Mouse (Mus musculus) heart, embryonic 14.5 days (tissue): ENCODE results near the gene Fibcd1. TPM values are rescaled to one million over a fixed set of nuclear protein-coding genes. Genes with fewer than 3 reads are reported as not detected.
A peak's percentile ranks its signal among the peaks of the same experiment; 100 is the strongest.

Source experiments
- ATAC-seq: fragments of 200-750 bp; cut with Nextera tagmentation; 2 replicates; pipeline ENCODE4 v1.8.0; 2017; ENCODE audit warnings: low read depth, moderate TSS enrichment; ENCODE audit not compliant: insufficient number of reproducible peaks, insufficient read depth, low FRiP score
- H3K27ac ChIP-seq, 2 experiments: fragments of 200-500 bp in 1 of 2; fragments of 300-500 bp in 1 of 2; sonication (generic) in 1 of 2; replicated peaks in 1 of 2; 2 replicates each; pipeline ENCODE4 v1.5.1; 2012 to 2014; ENCODE audit warnings: low read depth in 2 of 2, low read length in 2 of 2, control low read depth in 1 of 2, mild to moderate bottlenecking in 1 of 2, mixed read lengths in 1 of 2; ENCODE audit not compliant: control insufficient read depth in 1 of 2, insufficient read depth in 1 of 2
- H3K27me3 ChIP-seq: fragments of 300-500 bp; sonication (generic); 2 replicates; pipeline ENCODE4 v1.6.1; 2014; ENCODE audit warnings: mild to moderate bottlenecking, low read length, control low read depth; ENCODE audit not compliant: control insufficient read depth, insufficient read depth
- H3K36me3 ChIP-seq: fragments of 300-500 bp; sonication (generic); 2 replicates; pipeline ENCODE4 v1.6.1; 2014; ENCODE audit warnings: mild to moderate bottlenecking, control low read depth, low read length, mixed read lengths; ENCODE audit not compliant: control insufficient read depth, insufficient read depth
- H3K4me1 ChIP-seq, 2 experiments: fragments of 200-500 bp in 1 of 2; fragments of 300-500 bp in 1 of 2; sonication (generic) in 1 of 2; 2 replicates each; pipeline ENCODE4 v1.6.1; 2012 to 2014; ENCODE audit warnings: low read length in 2 of 2, control low read depth in 1 of 2, mixed read lengths in 1 of 2; ENCODE audit not compliant: control insufficient read depth in 2 of 2, insufficient read depth in 2 of 2
- H3K4me2 ChIP-seq: fragments of 300-500 bp; sonication (generic); 2 replicates; pipeline ENCODE4 v1.6.1; 2014; ENCODE audit warnings: mild to moderate bottlenecking, low read length
- H3K4me3 ChIP-seq, 2 experiments: fragments of 200-500 bp in 1 of 2; fragments of 300-500 bp in 1 of 2; sonication (generic) in 1 of 2; 2 replicates each; pipeline ENCODE4 v1.5.1; 2012 to 2014; ENCODE audit warnings: low read length in 2 of 2, mild to moderate bottlenecking in 2 of 2, control low read depth in 1 of 2, low read depth in 1 of 2, moderate library complexity in 1 of 2; ENCODE audit not compliant: control insufficient read depth in 1 of 2, insufficient read depth in 1 of 2
- H3K9ac ChIP-seq: fragments of 300-500 bp; sonication (generic); 2 replicates; pipeline ENCODE4 v1.6.1; 2014; ENCODE audit warnings: mild to moderate bottlenecking, low read length
- H3K9me3 ChIP-seq: fragments of 300-500 bp; sonication (generic); 2 replicates; pipeline ENCODE4 v1.6.1; 2016; ENCODE audit warnings: low read length, control low read depth; ENCODE audit not compliant: control insufficient read depth
- WGBS: fragments of 180-500 bp; shearing (Covaris S2); extraction: QIAGEN DNeasy Blood & Tissue Kit; methylation state at CpG from one replicate; pipeline ENCODE4 v1.1.7; 2014; 5-methylcytosine and 5-hydroxymethylcytosine counted together
- polyA plus RNA-seq: library from polyadenylated mRNA; unstranded; fragments of >200 nt; fragmentation: Nextera tagmentation; extraction: Ambion mirVana; gene quantifications from 2 replicates; pipeline ENCODE4 v1.2.1, GENCODE M21; 2014

Fibcd1 gene
- polyA plus RNA-seq, 1 experiment from 2014 or later: 0.04 TPM

DNA sequence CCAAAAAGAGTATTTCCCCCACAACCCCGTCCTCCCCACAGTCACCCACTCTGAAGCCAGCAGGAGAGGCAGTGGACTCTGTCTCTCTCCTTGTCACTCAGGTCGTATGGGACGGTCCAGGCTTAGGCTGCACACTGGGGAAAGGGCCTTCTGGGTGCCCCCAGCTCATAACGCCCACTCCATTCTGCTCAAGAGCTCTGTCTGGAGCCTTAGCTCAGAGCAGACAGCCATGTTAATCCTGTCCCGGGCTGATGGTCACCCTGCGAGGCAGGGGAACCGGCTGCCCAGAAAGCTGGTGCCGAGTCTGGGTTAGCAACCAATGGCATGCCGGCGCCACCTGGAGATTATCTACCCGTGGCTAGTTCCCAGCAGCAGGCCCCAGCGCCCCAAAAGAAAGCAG lies 12.7 kb upstream of the Fibcd1 start:
- H3K9me3 ChIP-seq: no peaks in the 10 kb centered on the region
- 15% methylated on average over 12 of the region's 12 CpGs for WGBS
- H3K4me1 ChIP-seq: peaks cover 2 to 3% of the 10 kb centered on the region in 2 experiments; a peak in 3 of 4 replicates
- H3K27me3 ChIP-seq: peaks cover 22% of the 10 kb centered on the region; the same call in 1 of the 2 replicates
- no peak overlapping the region for H3K4me2 ChIP-seq
- no peak overlapping the region for H3K4me3 ChIP-seq
- H3K36me3 ChIP-seq: no peaks in the 10 kb centered on the region
- no peak overlapping the region for H3K27ac ChIP-seq
- H3K9ac ChIP-seq: no peak overlapping the region
- no peak for ATAC-seq

DNA sequence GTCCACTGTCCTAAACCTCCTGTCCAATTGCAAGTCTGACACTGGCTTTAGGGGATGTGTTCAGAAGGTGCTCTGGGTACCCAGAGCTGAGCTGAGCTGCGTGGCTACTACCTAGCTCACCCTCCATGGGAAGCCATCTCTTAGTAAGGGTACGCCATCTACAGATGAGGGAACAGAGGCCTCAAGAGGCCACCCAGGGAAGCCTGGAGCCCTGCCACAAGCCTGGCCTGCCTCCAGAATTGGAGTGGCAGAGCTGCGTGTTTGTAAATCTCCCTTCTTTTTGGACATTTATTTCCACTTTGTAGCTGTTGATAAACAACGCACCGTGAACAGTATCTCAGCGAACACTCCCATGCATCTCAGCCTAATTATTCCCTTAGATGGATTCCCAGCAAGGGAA lies 11.4 kb upstream of the Fibcd1 start:
- Histone ChIP-seq H3K4me2 (no peak overlapping the region), H3K4me1 (peaks cover 2 to 3% of the 10 kb centered on the region in 2 experiments; a peak in 3 of 4 replicates), H3K9ac (no peak overlapping the region), H3K36me3 (no peaks in the 10 kb centered on the region), H3K4me3 (no peak overlapping the region), H3K9me3 (no peaks in the 10 kb centered on the region), H3K27ac (no peak overlapping the region), H3K27me3 (peaks cover 22% of the 10 kb centered on the region; the same call in 1 of the 2 replicates)
- WGBS: 64% methylated on average over 6 of the region's 6 CpGs
- no peak for ATAC-seq

DNA sequence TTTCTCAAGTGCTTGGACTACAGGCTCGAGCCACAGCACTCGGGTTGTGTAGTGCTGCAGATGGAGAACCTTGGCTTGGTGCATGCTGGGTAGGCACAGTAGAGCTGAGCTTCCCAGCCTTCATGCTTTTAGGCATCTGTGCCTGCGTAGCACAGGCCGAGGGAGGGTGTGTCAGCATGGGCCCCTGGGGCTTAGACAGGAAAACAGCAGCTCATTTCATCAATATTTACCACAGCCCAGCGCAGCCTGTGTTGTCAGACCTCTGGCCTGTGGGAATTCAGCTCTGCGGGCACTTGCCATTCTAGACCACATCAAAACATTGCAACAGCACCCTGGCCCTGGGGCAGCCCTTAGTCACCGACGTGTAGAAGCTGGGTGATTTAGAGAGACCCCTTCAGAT lies 10.2 kb upstream of the Fibcd1 start:
- Histone ChIP-seq H3K36me3 (no peaks in the 10 kb centered on the region), H3K4me3 (no peak overlapping the region), H3K27me3 (peaks cover 22% of the 10 kb centered on the region; the same call in 1 of the 2 replicates), H3K27ac (no peak overlapping the region), H3K9ac (no peak overlapping the region), H3K4me2 (no peak overlapping the region), H3K9me3 (no peaks in the 10 kb centered on the region), H3K4me1 (no peaks in the 10 kb centered on the region; a peak in 2 of 4 replicates)
- no peak for ATAC-seq
- WGBS: 82% methylated on average over 8 of the region's 8 CpGs

DNA sequence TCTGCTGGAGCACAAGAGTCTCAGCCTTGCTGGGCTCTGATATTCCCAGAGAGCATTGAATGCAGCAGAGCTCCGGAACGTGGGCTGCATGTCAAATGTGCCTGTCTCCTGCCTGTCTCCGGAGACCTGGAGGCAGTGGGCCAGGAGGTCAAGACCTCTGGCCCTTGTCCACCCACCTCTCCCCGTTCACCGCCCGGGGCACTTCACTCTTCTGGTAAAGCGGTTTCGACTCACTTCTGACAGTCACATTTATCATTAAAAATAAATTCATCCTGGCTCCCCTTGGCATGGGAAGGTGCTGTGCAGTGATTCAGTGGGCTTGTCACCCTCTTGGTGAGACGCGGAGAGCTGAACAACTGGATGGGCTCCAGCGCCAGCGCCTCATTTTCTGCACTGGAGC lies 4.3 kb upstream of the Fibcd1 start:
- Histone ChIP-seq H3K4me1 (peaks cover 0 to 14% of the 10 kb centered on the region in 2 experiments; a peak in 3 of 4 replicates), H3K36me3 (no peaks in the 10 kb centered on the region), H3K9ac (no peak overlapping the region), H3K27ac (no peak overlapping the region), H3K27me3 (peaks cover 35% of the 10 kb centered on the region), H3K4me3 (no peak overlapping the region), H3K4me2 (no peak overlapping the region), H3K9me3 (no peaks in the 10 kb centered on the region)
- WGBS: 62% methylated on average over 12 of the region's 12 CpGs
- no peak for ATAC-seq

DNA sequence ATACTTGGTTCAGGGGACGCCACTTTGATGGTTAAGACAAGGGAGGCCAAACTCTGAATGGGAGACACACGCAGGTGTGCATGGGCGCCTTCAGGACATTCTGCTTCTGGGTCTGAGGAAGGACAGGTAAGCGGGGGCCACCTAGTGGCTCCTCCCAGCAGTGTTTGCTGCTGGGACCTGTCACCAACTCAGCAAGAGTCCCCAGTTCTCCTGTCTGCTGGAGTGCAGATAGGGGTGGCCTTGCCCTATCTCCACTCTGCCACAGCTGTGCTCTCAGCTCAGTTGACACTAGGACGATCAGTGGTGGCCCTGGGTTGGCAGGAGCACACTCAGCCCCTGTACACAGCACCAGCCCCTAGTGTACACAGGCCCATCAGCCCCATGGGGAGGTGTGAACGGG lies 2.1 kb upstream of the Fibcd1 start:
- Histone ChIP-seq H3K4me1 (peaks cover 0 to 14% of the 10 kb centered on the region in 2 experiments; a peak in 3 of 4 replicates), H3K27ac (no peak overlapping the region), H3K27me3 (peaks cover 51% of the 10 kb centered on the region), H3K9ac (no peak overlapping the region), H3K4me3 (no peak overlapping the region), H3K9me3 (no peaks in the 10 kb centered on the region), H3K4me2 (no peak overlapping the region), H3K36me3 (no peaks in the 10 kb centered on the region)
- no peak for ATAC-seq
- 11% methylated on average over 6 of the region's 6 CpGs for WGBS

DNA sequence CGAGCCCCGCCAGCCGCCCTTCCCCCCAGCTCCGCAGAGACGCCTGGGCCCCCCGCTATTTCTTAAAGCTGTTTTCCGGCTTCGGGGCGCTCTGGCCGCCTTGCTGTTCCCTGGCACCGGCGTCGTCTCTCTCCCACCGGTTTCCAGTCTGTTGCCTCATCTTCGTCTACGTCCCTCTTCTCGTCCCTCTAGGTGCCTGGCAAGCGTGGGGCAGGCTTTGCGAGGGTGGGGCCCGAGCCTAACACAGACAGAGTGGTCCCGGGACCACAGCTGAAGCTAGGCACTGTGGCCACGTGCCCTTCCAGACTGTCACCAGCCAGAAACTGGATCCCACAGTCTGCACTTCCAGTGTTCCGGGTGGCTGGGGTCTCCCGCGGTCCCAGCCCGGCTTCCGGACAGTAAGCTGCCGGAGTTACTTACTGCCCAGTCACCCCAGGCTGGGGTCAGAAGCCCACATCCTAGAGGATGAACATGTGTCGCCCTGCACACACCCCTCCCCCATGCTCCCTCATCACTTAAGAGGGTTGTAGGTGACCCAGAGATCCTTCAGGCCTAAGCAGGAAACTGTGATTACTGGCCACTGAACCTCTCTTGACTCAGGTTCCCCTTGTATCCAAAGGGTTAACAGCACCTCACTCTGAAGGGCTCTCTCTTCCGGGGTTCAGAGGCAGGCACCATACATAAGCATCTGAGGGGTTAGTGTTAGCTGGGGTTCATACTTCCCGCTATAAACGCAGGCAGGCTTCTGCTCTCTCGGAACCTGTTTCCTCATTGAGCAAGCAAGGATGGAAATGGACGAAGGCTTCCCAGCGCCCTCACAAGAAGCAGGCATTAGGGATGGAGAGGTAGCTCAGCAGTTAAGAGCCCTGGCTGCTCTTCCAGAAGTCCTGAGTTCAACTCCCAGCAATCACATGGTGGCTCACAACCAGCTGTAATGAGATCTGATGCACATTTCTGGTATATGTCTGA lies 1.2 kb upstream of the Fibcd1 start:
- H3K9ac ChIP-seq: peak overlapping the region; percentile 57
- H3K36me3 ChIP-seq: no peaks in the 10 kb centered on the region
- H3K27ac ChIP-seq: no peak overlapping the region
- peak overlapping the region; percentile 98 for H3K4me2 ChIP-seq
- H3K9me3 ChIP-seq: no peaks in the 10 kb centered on the region
- peaks cover 0 to 14% of the 10 kb centered on the region in 2 experiments; a peak in 3 of 4 replicates for H3K4me1 ChIP-seq
- peaks cover 53% of the 10 kb centered on the region for H3K27me3 ChIP-seq
- 4% methylated on average over 35 of the region's 35 CpGs for WGBS
- no peak for ATAC-seq
- H3K4me3 ChIP-seq: peak overlapping the region; percentile 51 to 60; a peak in 3 of 4 replicates

DNA sequence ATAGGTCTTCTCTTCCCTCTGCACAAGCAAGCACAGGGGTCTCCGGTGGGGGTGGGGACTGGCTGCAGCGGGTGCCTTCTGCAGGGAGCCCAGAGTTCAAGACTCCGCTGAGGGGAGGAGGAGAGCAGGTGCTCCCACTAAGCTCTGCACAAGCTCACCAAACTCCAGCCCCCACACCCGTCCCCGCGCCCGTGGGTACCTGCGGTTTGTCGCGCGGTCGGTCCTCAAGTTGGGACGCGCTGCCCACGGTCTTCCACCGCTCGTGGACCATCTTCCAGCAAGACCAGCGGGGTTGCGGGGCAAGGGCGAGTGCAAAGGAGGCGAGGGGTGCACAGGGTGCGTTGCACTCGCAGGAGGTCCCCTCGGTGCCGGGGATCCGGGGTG lies 301 bp downstream of the Fibcd1 start:
- peaks cover 65% of the 10 kb centered on the region for H3K27me3 ChIP-seq
- H3K9ac ChIP-seq: peak overlapping the region; percentile 57
- WGBS: 4% methylated on average over 24 of the region's 26 CpGs
- no peak for ATAC-seq
- H3K9me3 ChIP-seq: no peaks in the 10 kb centered on the region
- H3K4me3 ChIP-seq: peak overlapping the region; percentile 51 to 60
- H3K4me2 ChIP-seq: peak overlapping the region; percentile 98
- peaks cover 0 to 14% of the 10 kb centered on the region in 2 experiments; a peak in 3 of 4 replicates for H3K4me1 ChIP-seq
- H3K36me3 ChIP-seq: no peaks in the 10 kb centered on the region
- no peak overlapping the region for H3K27ac ChIP-seq
